Mouse (Mus musculus): ENCODE results near the gene C1qtnf4.

GRCm38 (mm10) chr2:90904856-90905224 lies 19.2 kb downstream of the C1qtnf4 start:
- no peak for TF ChIP-seq CTCF (IDR thresholded peaks at IDR 0.05; ENCODE audit: low read depth)
- 0 out of 2 replicates have a peak, but pooled peaks have one; percentile 0 for TF ChIP-seq EP300 (IDR thresholded peaks at IDR 0.05; ENCODE audit: low read depth)

Measured in liver, postnatal 0 days (tissue).